Mouse (Mus musculus) activated CD4-positive, CD25-positive, alpha-beta regulatory T cell, adult 4 months (primary cell): ENCODE measurements around the gene Gpcpd1. TPM values are rescaled to one million over a fixed set of nuclear protein-coding genes. Genes with fewer than 3 reads are reported as not detected.
"Not testable (repeated sequence)": the region's sequence is repeated elsewhere in the genome, so short reads cannot be mapped to it uniquely, and the experiment has no call there.

ENCODE experiments used
- ATAC-seq: one replicate; pipeline ENCODE4 v1.8.0; 2017
- polyA plus RNA-seq, 2 experiments: library from polyadenylated mRNA; unstranded; fragments of 100-300 nt; shearing (Covaris generic); gene quantifications; one replicate each; pipeline ENCODE4 v1.2.1; 2017

The Gpcpd1 gene
- polyA plus RNA-seq = 10 to 100 TPM; 50.6 to 63.3 TPM

DNA sequence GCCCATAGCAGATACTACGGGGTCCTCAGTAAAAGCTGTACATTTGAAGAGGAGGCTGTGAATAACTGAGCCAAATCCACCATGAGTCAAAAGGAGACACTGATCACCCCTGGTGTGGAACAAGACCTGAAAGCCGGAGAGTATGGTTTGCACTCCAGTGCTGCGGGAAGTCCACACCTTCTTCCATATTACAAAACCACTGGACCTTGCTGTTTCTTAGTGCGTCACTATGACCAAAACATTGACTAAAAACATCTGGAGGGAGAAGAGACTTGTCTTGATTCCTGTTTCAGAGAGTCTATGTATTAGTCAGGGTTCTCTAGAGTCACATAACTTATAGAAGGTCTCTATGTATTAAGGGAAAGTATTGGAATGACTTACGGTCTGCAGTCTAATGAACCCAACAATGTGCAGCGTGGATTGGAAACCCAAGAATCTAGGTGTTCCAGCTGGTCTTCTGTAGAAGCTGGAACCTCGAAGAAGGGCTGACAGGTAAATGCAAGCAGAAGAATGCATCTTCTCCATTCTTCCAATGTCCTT, at the start of gene Gpcpd1:
Gpcpd1 (minus strand) TSS at position 490 of the 540 bp plus-strand sequence.
- ATAC-seq = no peak

DNA sequence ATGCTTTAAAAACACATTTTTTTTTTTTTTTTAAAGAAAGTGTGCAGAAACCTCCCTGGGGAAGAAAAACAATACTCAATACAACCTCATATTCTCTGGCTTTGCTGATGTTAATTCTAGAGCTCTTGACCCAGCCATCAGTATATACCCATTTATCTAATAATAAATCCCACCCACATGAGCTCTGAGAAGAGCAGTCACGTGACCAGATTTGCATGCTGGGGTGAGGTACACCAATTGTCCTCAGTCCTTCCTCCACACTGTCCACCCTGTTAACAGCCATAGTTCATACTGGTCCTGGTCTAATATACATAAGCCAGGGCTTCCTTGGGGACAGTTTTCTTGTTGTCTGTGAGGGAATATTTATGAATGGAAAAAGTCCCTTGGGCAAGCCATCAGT, 49.0 kb upstream of the Gpcpd1 start:
- no peak for ATAC-seq

DNA sequence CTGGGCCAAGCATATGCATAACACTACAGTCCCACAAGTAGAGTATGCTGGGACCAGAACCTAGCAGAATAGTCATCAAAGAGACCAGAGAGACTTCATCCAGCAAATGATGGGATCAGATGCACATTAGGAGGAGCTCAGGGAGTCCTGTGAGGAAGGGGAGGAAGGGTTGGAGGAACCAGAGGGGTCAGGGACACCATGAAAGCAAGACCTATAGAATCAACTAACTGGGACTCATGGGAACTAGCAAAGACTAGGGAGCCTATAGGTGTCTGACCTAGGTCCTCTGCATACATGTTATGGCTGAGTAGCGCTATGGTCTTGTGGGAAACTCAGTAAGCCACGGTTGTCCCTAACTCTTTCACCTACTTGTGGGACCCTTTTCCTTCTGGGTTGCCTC, 41.1 kb upstream of the Gpcpd1 start:
- no peak for ATAC-seq

DNA sequence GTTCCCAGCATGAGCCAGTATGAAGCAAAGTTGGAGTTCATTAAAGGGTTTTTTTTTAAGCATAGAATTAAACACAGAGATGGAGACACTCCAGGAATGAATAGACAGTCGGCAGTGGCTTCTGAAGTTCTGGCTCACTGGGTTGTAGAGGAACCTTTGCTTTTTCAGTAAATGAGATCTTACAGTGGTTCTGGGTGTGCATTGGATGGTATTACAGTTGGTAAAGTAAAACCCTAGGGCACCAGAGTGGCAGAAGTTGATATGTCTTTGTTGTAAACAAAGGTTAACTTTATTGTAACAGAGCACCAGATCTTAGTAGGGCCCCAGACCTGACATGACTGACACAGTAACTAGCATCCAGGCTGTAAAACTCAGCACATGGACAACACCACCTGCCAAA, 35.6 kb upstream of the Gpcpd1 start:
- no peak for ATAC-seq

DNA sequence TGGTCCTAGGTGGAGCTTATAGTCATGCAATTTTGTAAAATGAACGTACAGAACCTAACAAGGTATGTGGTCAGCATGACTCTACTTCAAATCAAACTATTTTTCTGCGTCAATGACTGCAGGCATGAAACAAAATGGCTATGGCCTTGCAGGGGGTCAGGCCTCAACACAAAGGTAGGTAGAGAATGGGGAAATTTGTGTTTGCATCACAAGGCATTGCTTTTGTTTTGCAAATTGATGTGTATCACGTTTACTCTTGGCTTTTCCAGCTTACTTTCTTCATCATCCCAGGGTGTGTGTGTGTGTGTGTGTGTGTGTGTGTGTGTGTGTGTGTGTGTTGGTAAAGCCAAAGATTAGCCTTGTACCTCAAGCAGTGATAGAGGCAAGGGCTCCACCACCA, 30.2 kb upstream of the Gpcpd1 start:
- ATAC-seq = no peak

DNA sequence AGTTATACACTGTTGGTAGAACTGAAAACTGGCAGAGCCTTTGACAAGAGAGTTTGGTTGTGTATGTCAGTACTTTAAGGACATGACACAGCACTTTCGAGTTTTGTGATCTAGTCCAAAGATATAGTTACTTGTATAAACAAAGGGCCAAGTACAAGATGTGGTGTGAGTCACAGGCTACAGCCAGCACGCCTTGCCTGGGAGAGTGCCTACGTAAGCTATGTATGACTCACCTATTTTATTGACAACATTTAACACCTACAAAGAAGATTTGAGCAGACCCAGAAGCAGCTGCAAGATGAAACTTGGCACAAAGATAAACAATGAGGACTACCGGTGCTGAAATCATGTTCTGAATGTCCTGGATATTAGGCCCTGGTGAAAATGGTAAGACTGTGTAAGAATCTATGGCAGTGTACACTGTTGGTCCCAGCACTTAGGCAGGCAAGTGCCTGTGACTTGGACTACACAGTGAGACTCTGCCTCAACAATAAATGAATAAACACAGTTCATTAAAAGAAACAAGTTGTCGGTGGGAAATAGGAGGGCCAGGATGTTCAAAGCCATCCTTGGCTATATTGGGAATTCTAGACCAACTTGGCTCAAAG, 26.2 kb upstream of the Gpcpd1 start:
- peak; percentile 95 for ATAC-seq

DNA sequence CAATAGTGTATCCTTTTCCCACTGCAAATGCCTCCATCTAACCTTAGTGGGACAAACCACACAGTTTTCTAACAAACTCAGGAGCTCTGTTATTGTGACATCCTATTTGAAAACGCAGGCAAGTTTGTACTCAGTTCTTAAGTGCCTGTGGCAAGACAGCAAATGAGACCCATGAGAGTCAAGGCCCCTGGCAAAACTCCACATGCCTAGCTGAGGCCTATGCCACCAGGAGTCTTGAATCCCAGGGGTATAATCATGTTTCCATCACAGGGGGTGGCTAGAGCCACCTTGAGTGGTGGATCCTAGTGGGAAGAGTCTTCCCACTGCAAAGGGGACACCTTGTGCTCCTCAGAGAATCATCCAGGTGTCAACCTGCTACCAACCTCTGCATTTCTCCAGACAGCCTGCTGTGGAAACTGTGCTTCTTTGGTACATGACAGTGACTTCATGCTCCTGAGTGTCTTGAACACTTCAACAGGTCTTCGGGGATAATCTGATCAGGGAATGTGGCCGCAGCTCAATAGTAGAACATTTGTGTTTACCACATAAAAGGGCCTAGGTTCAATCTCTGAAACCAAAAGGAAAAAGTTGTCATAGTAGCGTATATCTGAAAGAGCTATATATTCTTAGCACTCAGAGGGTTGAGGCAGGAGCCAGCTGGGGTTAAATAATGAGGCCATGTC, 24.2 kb upstream of the Gpcpd1 start:
- no peak for ATAC-seq

DNA sequence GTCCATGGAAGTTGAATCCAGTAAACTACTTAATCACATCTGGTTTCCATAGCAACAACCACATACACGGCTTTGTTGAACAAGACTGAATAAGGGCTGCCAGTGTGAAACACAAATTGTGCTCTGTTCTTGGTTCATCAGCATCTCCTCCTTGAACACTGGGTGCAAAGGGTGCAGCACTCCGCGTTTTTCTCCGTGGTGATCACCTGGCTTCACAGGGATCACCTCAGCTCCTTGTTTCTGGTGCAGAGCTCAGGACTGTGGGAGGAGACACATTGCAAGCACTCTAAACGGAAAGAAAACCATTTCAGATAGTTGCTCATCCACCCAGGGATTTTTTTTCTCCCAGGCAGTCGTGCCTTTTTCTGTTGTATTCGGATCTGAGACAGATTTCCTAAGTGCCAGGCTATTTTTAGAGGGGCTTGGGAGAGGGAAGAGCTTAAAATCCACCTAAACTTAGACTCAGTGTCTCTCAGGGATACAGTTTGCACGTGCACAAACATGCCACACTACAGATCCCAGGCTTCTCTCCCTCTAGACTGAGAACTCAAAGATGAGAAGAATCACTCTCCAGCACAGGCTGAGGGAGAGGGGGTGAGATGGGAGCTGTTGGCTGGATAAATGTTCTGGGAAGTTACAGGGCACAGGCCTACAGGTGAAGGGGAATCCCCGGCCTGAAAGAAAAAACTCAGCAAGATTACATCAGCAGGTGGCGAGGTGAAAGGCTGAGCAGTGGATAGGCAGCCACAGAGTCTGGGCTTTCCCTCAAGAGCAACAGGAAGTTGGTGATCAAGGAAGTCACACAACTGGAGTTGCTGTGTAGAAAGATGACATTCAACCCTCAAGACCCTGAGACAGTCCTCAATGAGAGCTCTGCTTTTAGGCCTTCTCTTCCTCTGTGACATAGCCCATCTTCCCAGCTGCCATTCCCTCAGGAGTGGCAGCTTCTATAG, 19.9 kb upstream of the Gpcpd1 start:
- peak; percentile 99 for ATAC-seq

DNA sequence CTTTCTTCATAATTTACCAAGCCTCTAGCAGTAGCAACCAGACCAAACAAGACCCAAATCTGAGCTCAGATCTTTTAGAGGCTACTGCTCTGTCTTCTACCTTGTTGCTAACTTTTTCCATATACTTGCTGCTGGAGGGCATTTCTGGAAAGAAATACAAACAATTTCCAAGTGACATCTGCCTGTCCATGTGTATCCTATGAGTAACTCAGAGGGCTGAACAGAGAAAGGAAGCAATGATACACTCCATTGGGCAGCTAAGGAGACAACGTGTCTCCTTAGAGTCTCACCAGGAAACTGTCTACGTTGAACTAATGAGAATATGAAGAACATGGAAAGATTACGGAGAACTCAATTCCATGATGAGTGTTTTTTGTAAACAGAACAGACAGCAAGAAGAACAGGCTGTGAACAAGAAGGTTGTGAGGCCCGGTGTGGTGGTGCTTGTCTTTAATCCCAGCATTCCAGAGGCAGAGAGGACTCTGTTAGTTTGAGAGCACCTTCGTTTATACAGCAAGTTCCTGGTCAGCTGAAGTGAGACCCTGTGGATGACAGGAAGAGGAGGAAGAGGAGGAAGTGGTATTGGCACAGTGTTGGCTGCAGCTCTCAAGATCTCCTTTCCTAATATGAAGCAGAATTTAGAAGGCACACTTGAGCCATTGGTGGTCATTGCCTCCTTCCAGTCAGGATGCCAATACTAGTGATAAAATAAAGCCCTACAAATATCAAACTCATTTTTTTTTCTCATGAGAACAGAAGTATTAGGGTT, 18.4 kb upstream of the Gpcpd1 start:
- no peak for ATAC-seq

DNA sequence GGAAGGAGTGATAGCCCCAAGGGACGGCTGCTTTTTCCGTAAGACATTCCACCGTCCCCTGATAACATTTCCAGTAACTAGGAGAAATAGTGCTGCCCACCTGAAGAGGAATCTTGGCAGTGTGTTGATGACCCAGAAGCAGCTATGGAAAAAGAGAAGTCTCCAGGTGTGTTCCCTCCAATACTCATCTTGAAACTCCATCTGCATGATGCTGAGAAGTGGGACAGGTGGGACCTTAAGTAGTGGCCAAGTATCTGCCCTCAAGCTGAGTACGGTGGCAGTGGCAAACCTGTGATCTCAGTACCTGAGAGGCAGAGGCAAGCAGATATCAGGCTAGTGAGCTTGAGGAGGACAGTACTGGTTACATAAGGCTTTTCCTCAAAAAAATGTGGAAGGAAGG, 17.4 kb upstream of the Gpcpd1 start:
- no peak for ATAC-seq

DNA sequence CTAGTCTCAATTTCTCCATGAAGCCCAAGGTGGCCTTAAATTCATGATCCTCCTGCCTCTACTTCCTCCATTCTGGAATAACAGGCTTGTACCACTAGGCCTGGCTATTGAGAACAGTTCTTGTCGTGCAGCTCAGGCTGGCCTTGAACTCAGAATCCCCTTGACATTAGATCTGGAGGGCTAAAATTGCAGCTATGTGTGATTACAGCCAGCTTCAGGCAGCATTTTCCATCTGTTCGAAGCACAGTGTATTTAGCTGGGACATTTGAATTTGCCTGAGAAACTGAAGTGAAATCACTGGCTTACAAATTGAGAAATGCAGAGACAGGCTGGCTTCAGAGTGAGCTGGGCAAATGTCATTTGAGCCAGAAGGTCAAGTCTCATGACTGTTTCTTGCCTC, 16.2 kb upstream of the Gpcpd1 start:
- ATAC-seq = no peak

DNA sequence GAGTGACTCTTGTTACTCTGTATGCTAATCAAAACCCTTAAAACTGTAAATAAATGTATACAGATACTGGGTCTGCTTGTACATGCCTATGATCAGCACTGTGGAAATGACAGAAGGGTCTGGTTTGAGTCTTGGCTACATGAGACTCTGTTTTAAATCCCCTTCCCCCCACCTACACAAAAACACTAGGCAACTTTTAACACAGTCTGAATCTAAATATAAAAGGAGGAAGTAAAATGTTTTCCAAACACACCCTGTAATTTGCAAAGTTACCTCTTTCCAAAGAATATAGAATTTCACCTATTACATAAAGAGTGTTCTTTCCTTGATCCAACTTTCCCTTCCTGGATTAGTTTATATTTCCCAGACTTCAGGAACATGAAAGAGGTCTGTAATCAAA, 14.2 kb upstream of the Gpcpd1 start:
- no peak for ATAC-seq

DNA sequence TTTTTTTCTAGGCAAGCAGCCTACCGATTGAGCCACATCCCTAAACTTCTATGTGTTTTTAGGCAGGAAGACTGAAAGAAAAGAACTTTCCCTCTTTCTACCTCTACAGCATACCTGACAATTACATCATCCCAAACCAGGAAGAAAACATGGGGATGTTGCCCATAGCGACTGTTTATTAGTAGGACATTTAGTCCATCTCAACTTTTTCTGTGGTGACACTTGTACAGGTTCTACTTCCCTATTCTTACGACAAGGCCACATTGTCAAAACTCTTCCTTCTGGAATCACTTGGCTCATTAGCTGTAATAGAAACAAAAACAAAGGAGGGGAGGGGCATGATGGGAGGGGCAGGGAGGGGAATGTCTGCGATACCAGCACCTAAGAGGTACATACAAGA, 12.6 kb upstream of the Gpcpd1 start:
- no peak for ATAC-seq

DNA sequence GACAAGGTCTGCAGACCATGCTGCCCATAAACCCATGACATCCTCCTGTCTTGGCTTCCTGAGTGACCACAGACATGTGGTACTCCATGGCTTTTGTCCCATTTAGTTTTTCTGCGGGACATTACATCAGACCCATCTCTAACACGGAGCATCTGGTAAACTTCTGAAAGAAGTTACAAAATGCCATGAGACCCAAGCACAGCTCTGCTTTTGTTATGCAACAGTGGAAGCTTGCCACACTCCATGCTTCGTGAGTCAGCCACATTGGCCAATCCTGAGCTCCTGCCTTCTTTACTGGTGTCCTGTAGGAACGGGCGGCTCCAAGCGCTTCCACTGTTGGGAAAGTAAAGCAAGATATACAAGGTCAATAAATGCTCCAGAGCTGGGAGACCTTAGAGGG, 11.6 kb upstream of the Gpcpd1 start:
- no peak for ATAC-seq

DNA sequence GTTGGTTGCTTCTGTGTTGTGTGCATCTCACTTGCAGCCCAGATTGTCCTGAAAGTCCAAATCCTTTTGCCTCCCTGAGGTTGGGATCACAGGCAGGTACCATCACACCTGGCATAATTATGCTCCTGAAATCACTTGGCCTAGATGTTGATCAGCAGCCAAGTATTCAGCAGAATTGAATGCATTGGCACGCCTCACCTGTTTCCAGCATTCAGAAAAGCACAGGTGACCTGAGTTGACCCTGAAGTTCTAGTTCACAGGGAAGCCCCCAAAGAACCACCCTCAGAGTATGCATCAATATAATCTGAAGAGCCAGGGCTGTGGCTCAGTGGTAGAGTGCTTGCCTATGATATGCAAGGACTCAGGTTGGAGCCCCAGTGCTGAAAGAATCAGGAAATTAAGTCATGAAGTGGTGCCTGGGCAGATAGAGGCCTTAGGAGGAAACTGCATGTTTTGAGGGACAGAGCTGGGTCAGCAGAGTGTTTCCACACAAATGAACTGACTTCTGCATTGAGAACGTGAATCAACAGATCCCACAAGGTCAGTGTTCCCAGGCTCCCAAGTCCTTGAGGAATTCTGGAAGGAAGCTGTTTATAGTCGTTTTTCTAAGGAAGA, 10.4 kb upstream of the Gpcpd1 start:
- ATAC-seq = no peak

DNA sequence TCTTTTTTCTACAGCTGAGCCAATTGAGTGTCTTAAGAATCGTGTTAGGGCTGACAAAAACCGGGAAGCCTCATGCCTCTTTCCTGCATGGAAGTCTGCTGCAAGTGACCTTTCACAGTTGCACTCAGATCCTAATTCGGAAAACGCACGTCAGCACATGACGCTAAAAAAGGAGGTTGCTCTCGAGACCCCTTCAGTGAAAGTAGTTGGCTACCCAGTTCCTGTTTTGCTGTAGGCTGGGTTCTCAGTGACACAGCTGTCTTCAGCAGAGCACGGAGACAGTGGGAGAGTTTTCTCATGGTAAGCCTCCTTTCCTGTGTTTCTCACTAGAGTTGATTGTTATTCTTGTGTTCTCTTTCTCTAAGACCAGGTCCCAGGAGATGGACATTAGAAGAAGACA, 9.7 kb upstream of the Gpcpd1 start:
- ATAC-seq = peak; percentile 43

DNA sequence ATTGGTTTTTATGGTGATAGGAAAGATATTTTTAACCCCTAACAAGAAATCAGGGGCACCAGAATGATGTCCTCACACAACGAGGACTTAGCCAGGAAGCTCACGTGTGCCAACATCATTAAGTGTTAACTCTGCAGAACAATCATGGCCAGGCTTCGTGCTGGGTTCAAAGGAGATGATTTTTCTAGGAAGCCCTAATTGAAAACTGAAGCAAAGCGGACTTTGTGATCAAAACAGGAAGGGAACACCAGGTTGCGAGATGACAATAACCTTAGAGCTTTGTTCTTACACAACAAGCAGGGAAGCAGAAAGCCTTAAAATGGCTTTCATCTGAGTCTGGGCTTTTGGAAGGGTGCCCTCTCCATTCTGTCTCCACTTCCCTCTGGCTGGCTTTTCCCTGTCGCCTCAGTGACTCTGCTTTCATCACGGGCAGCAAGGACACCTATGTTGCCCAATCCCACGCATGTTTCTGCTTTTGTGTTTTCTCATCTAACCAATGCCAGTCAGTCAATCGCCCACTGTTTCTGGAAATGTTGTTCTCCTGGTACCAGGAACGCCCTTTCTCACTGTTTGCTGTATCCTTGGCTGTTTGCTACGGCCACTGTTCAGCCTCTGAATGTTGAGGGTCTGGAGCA, 8.2 kb upstream of the Gpcpd1 start:
- no peak for ATAC-seq

DNA sequence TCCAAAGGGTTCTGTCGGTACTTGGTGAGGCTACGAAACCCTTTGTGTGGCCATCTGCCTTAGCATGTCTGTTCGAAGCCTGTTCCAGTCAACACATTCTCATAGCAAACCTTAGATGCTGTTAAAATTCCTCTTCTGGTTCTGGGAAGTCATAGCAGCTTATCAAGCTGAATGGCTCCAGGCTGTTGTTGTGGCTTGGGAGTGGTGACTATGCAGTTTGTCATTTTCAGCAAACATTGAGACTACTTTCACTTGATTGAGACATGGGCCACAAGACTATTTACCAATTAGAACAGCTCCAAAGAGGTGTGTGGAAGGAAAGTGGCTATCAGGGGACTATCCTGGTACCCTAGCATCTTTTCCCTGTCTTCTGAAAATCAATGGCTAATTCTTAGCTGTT, 4.6 kb upstream of the Gpcpd1 start:
- ATAC-seq = no peak

DNA sequence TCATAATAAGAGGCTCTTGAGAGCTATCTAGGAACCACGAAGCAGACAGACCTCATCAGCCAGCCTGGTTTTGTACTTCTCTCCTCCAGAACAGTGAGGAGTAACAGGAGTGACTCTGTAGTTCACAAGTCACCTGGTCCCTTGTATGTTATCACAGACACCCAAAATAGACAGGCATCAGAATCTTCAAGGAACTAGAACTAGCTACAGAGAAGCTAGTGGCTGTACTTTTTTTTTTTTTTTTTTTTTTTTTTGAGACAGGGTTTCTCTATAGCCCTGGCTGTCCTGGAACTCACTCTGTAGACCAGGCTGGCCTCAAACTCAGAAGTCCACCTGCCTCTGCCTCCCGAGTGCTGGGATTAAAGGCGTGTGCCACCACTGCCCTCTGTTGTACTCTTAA, 4.0 kb upstream of the Gpcpd1 start:
- not testable (repeated sequence) for ATAC-seq

DNA sequence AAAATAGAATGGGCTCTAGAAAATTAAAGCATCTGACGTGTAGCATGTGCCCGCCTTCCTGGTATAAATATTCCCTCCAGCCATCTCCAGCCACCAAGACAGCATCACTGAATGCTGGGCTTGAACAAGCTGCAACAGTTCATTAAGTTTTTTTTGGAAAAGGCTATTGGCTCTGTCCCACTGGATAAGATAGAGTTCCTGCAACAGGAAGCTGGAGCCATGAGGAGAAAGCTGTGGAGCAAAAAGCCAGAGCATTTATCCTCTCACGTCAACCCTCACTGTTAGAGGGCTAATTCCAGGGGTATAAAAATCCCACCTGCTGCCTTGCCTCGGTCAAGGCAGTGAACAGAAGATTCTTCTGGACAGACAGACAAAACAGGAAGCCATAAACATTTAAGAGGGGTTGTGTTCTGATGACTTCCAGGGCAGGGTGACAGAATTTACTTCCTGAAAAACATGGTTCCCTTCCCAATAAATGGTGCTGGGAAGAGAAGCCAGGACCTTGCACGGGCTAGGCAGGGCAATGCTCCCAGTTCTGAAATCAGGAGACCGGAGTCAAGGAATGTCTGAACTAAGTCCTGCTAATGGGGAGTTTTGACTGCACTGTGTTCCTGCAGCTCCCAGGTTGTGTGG, 2.5 kb upstream of the Gpcpd1 start:
- ATAC-seq = no peak

DNA sequence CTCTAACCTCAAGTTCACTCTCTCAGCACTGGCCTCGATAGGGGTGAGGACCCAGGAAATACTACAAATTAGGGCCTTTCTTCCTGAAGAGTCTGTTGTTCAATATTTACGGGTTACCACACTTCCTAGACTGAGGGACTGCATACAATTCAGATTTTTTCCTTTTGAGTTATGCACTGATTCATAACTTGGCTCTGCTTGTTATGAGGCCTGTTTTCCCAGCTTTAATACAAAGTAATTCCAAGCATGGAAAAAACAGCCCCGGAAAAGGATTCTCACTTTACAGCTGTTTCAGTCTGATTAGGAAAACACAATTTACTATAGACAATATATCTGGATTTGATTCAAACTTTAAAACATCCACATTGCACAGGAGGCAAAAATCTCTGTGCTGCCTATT, 1.5 kb downstream of the Gpcpd1 start:
- no peak for ATAC-seq
